Mouse (Mus musculus): ENCODE results near the gene Gm17087. TPM values are rescaled to one million over a fixed set of nuclear protein-coding genes. Genes with fewer than 3 reads are reported as not detected.

Gm17087 gene
- polyA plus RNA-seq, 1 experiment, result not detected

DNA sequence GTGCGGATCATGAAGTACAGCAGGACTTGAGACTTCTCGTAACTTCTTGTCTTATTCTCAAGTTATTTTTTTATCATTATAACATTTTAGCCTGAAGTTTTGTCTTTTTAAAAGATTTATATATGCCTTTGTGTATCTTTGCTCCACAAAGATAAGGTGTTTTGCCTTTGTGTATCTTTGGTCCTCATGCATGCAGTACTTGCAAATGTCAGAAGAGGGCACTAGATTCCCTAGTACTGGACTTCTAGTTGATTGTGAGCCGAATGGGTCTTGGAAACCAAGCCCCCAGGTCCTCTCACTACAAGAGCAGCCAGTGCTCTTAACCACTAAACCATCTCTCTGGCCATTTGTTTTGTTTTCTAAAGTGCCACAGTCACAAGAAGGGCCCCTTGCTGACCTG lies 13.6 kb upstream of the Gm17087 start:
- Histone ChIP-seq H3K27me3 (ENCODE audit: control insufficient read depth, insufficient read depth, insufficient read length) (no peaks in the 10 kb centered on the region), H3K36me3 (ENCODE audit: control insufficient read depth, insufficient read depth) (no peaks in the 10 kb centered on the region), H3K79me2 (ENCODE audit: control insufficient read depth, insufficient read depth) (no peaks in the 10 kb centered on the region), H3K4me3 (no peak overlapping the region), H3ac (ENCODE audit: control insufficient read depth, insufficient read length) (no peak overlapping the region), H3K4me2 (ENCODE audit: low read depth) (no peak overlapping the region)
- no peak for TF ChIP-seq TCF3 (IDR thresholded peaks at IDR 0.05; ENCODE audit: insufficient read length, low read depth)
- TF ChIP-seq SRF (IDR thresholded peaks at IDR 0.05; ENCODE audit: control insufficient read depth, insufficient read length, low read depth), result no peak
- no peak for TF ChIP-seq REST (IDR thresholded peaks at IDR 0.05; ENCODE audit: insufficient read depth, insufficient read length)
- TF ChIP-seq MYOD1 (IDR thresholded peaks at IDR 0.05; ENCODE audit: control insufficient read depth in 1 of 3, insufficient read length in 2 of 3, low read depth in 2 of 3), result no peak
- TF ChIP-seq POLR2A (IDR thresholded peaks at IDR 0.05; ENCODE audit: insufficient read length, low read depth), result no peak
- no peak for TF ChIP-seq CEBPB (IDR thresholded peaks at IDR 0.05; ENCODE audit: insufficient read depth, poor library complexity, severe bottlenecking)
- TF ChIP-seq USF1 (IDR thresholded peaks at IDR 0.05; ENCODE audit: low read depth), result no peak
- no peak for TF ChIP-seq MYOG (IDR thresholded peaks at IDR 0.05; ENCODE audit: control insufficient read depth in 1 of 3, insufficient read depth in 1 of 3, insufficient read length in 2 of 3, low read depth in 2 of 3)
- TF ChIP-seq TCF12 (IDR thresholded peaks at IDR 0.05; ENCODE audit: insufficient read depth, poor library complexity, severe bottlenecking), result no peak
- no peak for TF ChIP-seq POLR2AphosphoS2 (IDR thresholded peaks at IDR 0.05; ENCODE audit: insufficient read length, low read depth)
- TF ChIP-seq E2F4 (IDR thresholded peaks at IDR 0.05; ENCODE audit: insufficient read depth), result no peak

DNA sequence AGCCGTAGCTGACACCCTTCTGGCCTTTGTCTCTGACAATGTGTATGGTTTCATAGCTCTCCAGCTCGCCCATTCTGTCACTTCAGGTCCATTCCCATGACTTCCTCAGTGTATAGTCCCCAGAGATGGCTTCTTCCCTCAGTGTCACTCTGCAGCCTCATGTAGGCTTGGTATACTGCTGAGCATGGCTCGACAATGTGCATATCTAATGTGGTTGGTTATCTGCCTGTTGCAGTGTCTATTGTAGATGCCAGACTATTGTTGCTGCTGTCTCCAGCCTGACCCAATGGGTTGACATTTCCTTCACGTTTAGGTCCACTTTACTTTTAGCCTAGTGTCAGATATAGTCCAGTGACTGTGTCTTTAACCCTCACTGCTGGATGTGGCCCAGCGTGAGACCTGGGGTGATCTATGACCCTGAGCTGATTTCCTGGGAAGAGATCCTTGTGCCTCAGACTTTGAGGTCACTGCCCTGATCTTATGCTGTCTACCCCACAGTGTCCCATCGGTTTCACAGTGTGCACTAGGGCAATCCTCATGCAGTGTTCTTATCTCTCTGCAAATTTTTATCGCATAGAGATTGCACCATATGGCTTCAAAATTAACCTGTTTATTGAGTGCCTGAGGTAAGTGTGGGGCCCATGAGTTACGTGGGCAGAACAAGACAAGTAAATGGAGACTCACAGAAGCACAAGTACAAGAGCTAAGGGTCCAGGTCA lies 7.0 kb upstream of the Gm17087 start:
- H3K36me3 ChIP-seq (ENCODE audit: control insufficient read depth, insufficient read depth), result no peaks in the 10 kb centered on the region
- no peak overlapping the region for H3K4me2 ChIP-seq (ENCODE audit: low read depth)
- no peaks in the 10 kb centered on the region for H3K27me3 ChIP-seq (ENCODE audit: control insufficient read depth, insufficient read depth, insufficient read length)
- no peak overlapping the region for H3K4me3 ChIP-seq
- no peaks in the 10 kb centered on the region for H3K79me2 ChIP-seq (ENCODE audit: control insufficient read depth, insufficient read depth)
- H3ac ChIP-seq (ENCODE audit: control insufficient read depth, insufficient read length), result no peak overlapping the region
- TF ChIP-seq MYOD1 (IDR thresholded peaks at IDR 0.05; ENCODE audit: control insufficient read depth in 1 of 3, insufficient read length in 2 of 3, low read depth in 2 of 3) (no peak), MAX (IDR thresholded peaks at IDR 0.05; ENCODE audit: low read depth) (no peak), USF1 (IDR thresholded peaks at IDR 0.05; ENCODE audit: low read depth) (no peak), POLR2AphosphoS2 (IDR thresholded peaks at IDR 0.05; ENCODE audit: insufficient read length, low read depth) (no peak), CEBPB (IDR thresholded peaks at IDR 0.05; ENCODE audit: insufficient read depth, poor library complexity, severe bottlenecking) (no peak), TCF12 (IDR thresholded peaks at IDR 0.05; ENCODE audit: insufficient read depth, poor library complexity, severe bottlenecking) (no peak), SRF (IDR thresholded peaks at IDR 0.05; ENCODE audit: control insufficient read depth, insufficient read length, low read depth) (no peak)

- no peak overlapping the region for H3ac ChIP-seq (ENCODE audit: control insufficient read depth, insufficient read length)
- no peaks in the 10 kb centered on the region for H3K79me2 ChIP-seq (ENCODE audit: control insufficient read depth, insufficient read depth)
- TF ChIP-seq POLR2AphosphoS2 (IDR thresholded peaks at IDR 0.05; ENCODE audit: insufficient read length, low read depth) (no peak), MYOD1 (IDR thresholded peaks at IDR 0.05; ENCODE audit: control insufficient read depth in 1 of 3, insufficient read length in 2 of 3, low read depth in 2 of 3) (no peak), SRF (IDR thresholded peaks at IDR 0.05; ENCODE audit: control insufficient read depth, insufficient read length, low read depth) (no peak), TCF3 (IDR thresholded peaks at IDR 0.05; ENCODE audit: insufficient read length, low read depth) (no peak), REST (IDR thresholded peaks at IDR 0.05; ENCODE audit: insufficient read depth, insufficient read length) (no peak), POLR2A (IDR thresholded peaks at IDR 0.05; ENCODE audit: insufficient read length, low read depth) (no peak)
- no peaks in the 10 kb centered on the region for H3K27me3 ChIP-seq (ENCODE audit: control insufficient read depth, insufficient read depth, insufficient read length)
- H3K4me2 ChIP-seq (ENCODE audit: low read depth), result no peak overlapping the region
- H3K4me3 ChIP-seq, result no peak overlapping the region
- no peaks in the 10 kb centered on the region for H3K36me3 ChIP-seq (ENCODE audit: control insufficient read depth, insufficient read depth)
Observed at GRCm38 (mm10) chr17:8562886-8563280, 3.9 kb downstream of the Gm17087 start.

- H3K4me2 ChIP-seq (ENCODE audit: low read depth), result no peak overlapping the region
- H3K27me3 ChIP-seq (ENCODE audit: control insufficient read depth, insufficient read depth, insufficient read length), result no peaks in the 10 kb centered on the region
- H3K79me2 ChIP-seq (ENCODE audit: control insufficient read depth, insufficient read depth), result no peaks in the 10 kb centered on the region
- H3K4me3 ChIP-seq, result no peak overlapping the region
- TF ChIP-seq USF1 (IDR thresholded peaks at IDR 0.05; ENCODE audit: low read depth) (no peak), TCF3 (IDR thresholded peaks at IDR 0.05; ENCODE audit: insufficient read length, low read depth) (no peak), CEBPB (IDR thresholded peaks at IDR 0.05; ENCODE audit: insufficient read depth, poor library complexity, severe bottlenecking) (no peak), SRF (IDR thresholded peaks at IDR 0.05; ENCODE audit: control insufficient read depth, insufficient read length, low read depth) (no peak), MYOD1 (IDR thresholded peaks at IDR 0.05; ENCODE audit: control insufficient read depth in 1 of 3, insufficient read length in 2 of 3, low read depth in 2 of 3) (no peak), REST (IDR thresholded peaks at IDR 0.05; ENCODE audit: insufficient read depth, insufficient read length) (no peak), TCF12 (IDR thresholded peaks at IDR 0.05; ENCODE audit: insufficient read depth, poor library complexity, severe bottlenecking) (no peak), POLR2AphosphoS2 (IDR thresholded peaks at IDR 0.05; ENCODE audit: insufficient read length, low read depth) (no peak), POLR2A (IDR thresholded peaks at IDR 0.05; ENCODE audit: insufficient read length, low read depth) (no peak), MYOG (IDR thresholded peaks at IDR 0.05; ENCODE audit: control insufficient read depth in 1 of 3, insufficient read depth in 1 of 3, insufficient read length in 2 of 3, low read depth in 2 of 3) (no peak), MAX (IDR thresholded peaks at IDR 0.05; ENCODE audit: low read depth) (no peak), E2F4 (IDR thresholded peaks at IDR 0.05; ENCODE audit: insufficient read depth) (no peak)
- no peak overlapping the region for H3ac ChIP-seq (ENCODE audit: control insufficient read depth, insufficient read length)
- no peaks in the 10 kb centered on the region for H3K36me3 ChIP-seq (ENCODE audit: control insufficient read depth, insufficient read depth)
Observed at GRCm38 (mm10) chr17:8562101-8562885, 4.5 kb downstream of the Gm17087 start.
